31 mouse cellular contexts compared by ENCODE assay signal in the genomic region with DNA sequence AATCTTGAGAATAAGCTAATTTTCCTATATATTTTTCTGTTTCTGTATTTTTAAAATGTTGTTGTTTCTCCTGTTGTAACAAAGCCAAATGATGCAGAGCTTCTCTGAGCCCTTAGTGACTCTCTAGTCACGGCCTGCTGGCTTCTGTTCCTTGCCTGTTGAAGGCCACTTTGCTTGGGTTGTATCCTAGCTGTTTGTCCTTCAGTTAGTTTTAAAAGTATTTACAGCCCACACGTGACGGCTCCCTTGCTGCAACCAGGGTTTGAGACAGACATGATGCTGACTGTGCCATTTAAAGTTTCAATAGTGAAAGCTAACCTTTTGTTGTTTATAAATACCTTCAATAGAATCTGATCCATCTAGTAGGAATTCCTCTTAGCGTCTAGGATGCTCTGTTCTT.
DNase-seq lines count a peak whose midpoint lies in the region; ATAC-seq and TF ChIP-seq lines count a peak whose summit lies in the region.
"Had no signal": no experiment of that assay in that cellular context is flagged by ENCODE, and none has a peak within 500 bp of the region (broad histone marks: within the 10 kb centered on the region; RNA-seq: fewer than 3 reads in every experiment).

No protein-coding gene starts in this region.

- TF ChIP-seq CTCF in thymus, adult 2 months (IDR thresholded peaks at IDR 0.05; ENCODE audit: borderline replicate concordance, control insufficient read depth, extremely low read depth, insufficient read depth, low read length, poor library complexity), result no peak

- DNase-seq in adrenal gland, adult 2 months, result peak; percentile 62
- no peak for DNase-seq in adrenal gland, adult 18-20 months (ENCODE audit: low spot score in 2 of 2)
- no peak for DNase-seq in thymus, adult 2 months
- DNase-seq in thymus, postnatal 4 days, result no peak
- peak; percentile 21 for DNase-seq in adrenal gland, postnatal 25 days
- peak; percentile 36 for DNase-seq in yolk sac, embryonic 10.5 days (ENCODE audit: low spot score)
- DNase-seq in gastrocnemius, postnatal 10 days, result no peak
- DNase-seq: B cell, adult 2 months; cerebellum, adult 18-20 months; cerebellum, postnatal 10 days; cerebellum, postnatal 36 days; embryo, embryonic 11 days; gastrocnemius, postnatal 36 days; heart, adult 11 months; heart, postnatal 14 days; heart, postnatal 4 days; kidney, adult 18-20 months had no signal

- H3K36me3 ChIP-seq in thymus, adult 2 months (ENCODE audit: control insufficient read depth, insufficient read depth, low read length), result no peaks in the 10 kb centered on the region
- H3K36me3 ChIP-seq: embryonic facial prominence, embryonic 10.5 days; embryonic facial prominence, embryonic 13.5 days; forebrain, embryonic 12.5 days; forebrain, embryonic 15.5 days; heart, embryonic 12.5 days; heart, embryonic 15.5 days had no signal

- peak overlapping the region; percentile 56; the same call in 1 of the 2 replicates for H3K27ac ChIP-seq in thymus, adult 2 months (ENCODE audit: control insufficient read depth, insufficient read depth, low read length)
- H3K27ac ChIP-seq: embryonic facial prominence, embryonic 10.5 days; embryonic facial prominence, embryonic 13.5 days; forebrain, embryonic 12.5 days; forebrain, embryonic 15.5 days; heart, embryonic 15.5 days; hindbrain, embryonic 14.5 days; hindbrain, postnatal 0 days had no signal

- ATAC-seq in granulocyte monocyte progenitor cell, adult 5-6 weeks (replicated peaks; ENCODE audit: poor library complexity, severe bottlenecking), result no peak
- ATAC-seq: forebrain, embryonic 15.5 days; hindbrain, postnatal 0 days; inflammation-experienced regulatory T-cells, adult 6 months; intestine, embryonic 16.5 days; Patski had no signal

- H3K27me3 ChIP-seq in thymus, adult 2 months (ENCODE audit: control insufficient read depth, insufficient read depth, low read length), result no peaks in the 10 kb centered on the region
- H3K27me3 ChIP-seq: CH12.LX; embryonic facial prominence, embryonic 13.5 days; forebrain, embryonic 12.5 days; forebrain, embryonic 15.5 days; heart, embryonic 12.5 days; heart, embryonic 15.5 days; Patski had no signal

- 41% methylated on average over 4 of the region's 4 CpGs for WGBS in thymus, adult 2 months

- H3K4me3 ChIP-seq in thymus, adult 2 months (ENCODE audit: control insufficient read depth, insufficient read depth, low read length), result no peak overlapping the region
- H3K4me3 ChIP-seq: embryonic facial prominence, embryonic 10.5 days; embryonic facial prominence, embryonic 13.5 days; erythroblast, embryonic 14.5 days; forebrain, embryonic 12.5 days; forebrain, embryonic 15.5 days; heart, embryonic 12.5 days; heart, embryonic 15.5 days had no signal

- H3K4me1 ChIP-seq in thymus, adult 2 months (replicated peaks; ENCODE audit: control insufficient read depth, insufficient read depth, low read length), result peaks cover 48% of the 10 kb centered on the region

- TF ChIP-seq POLR2A in thymus, adult 2 months (IDR thresholded peaks at IDR 0.05; ENCODE audit: control insufficient read depth, extremely low read depth, insufficient read depth, low read length, poor library complexity), result no peak

Comparison
In these comparisons a context has a peak if more than half of its experiments do, and no peak if none do; other contexts are left out.
1. DNase-seq: peak in adrenal gland, adult 2 months (single experiment), adrenal gland, postnatal 25 days (single experiment) and yolk sac, embryonic 10.5 days (single experiment); none in adrenal gland, adult 18-20 months (0 of 2), thymus, adult 2 months (single experiment), thymus, postnatal 4 days (single experiment) and gastrocnemius, postnatal 10 days (single experiment).